Mouse (Mus musculus) cerebellum, adult 2 months (tissue): ENCODE measurements at regions not wholly inside any gene's neighbourhood (a gene's known extent, or its start where the extent isn't known, plus 50 kb on each side); places are given as distances from the start of the nearest gene placed in this dataset.

Experiments
- DNase-seq, 2 experiments: peaks; one replicate each; pipeline ENCODE4 v3.0.0; 2021
- H3K27ac ChIP-seq: fragments of 200-500 bp; 2 replicates; pipeline ENCODE4 v1.5.1; 2012; ENCODE audit warnings: low read length, control low read depth, inconsistent platforms; ENCODE audit not compliant: insufficient read depth
- H3K27me3 ChIP-seq: fragments of 200-500 bp; 2 replicates; pipeline ENCODE4 v1.6.1; 2012; ENCODE audit warnings: inconsistent platforms, mild to moderate bottlenecking, low read length, moderate library complexity; ENCODE audit not compliant: control insufficient read depth, insufficient read depth
- H3K4me1 ChIP-seq: fragments of 200-500 bp; 2 replicates; pipeline ENCODE4 v1.6.1; 2011; ENCODE audit warnings: low read length; ENCODE audit not compliant: control insufficient read depth, insufficient read depth
- H3K4me3 ChIP-seq: fragments of 200-500 bp; replicated peaks from 2 replicates; pipeline ENCODE3; 2011; ENCODE audit warnings: mild to moderate bottlenecking, low read depth, low read length, control low read depth; ENCODE audit not compliant: insufficient read depth
- CTCF ChIP-seq: fragments of 200-500 bp; IDR thresholded peaks from 2 replicates; pipeline ENCODE4 v1.5.1; 2011; ENCODE audit warnings: low read depth, mild to moderate bottlenecking, control low read depth, low read length, moderate library complexity, borderline replicate concordance; ENCODE audit not compliant: insufficient read depth
- POLR2A ChIP-seq: fragments of 200-500 bp; IDR thresholded peaks from 2 replicates; pipeline ENCODE4 v1.6.1; 2011; ENCODE audit warnings: low read length, control low read depth, borderline replicate concordance; ENCODE audit not compliant: insufficient read depth
- WGBS: fragments of 180-500 bp; shearing (Covaris S2); methylation state at CpG from one replicate; pipeline ENCODE4 v1.1.7; 2018; 5-methylcytosine and 5-hydroxymethylcytosine counted together

DNA sequence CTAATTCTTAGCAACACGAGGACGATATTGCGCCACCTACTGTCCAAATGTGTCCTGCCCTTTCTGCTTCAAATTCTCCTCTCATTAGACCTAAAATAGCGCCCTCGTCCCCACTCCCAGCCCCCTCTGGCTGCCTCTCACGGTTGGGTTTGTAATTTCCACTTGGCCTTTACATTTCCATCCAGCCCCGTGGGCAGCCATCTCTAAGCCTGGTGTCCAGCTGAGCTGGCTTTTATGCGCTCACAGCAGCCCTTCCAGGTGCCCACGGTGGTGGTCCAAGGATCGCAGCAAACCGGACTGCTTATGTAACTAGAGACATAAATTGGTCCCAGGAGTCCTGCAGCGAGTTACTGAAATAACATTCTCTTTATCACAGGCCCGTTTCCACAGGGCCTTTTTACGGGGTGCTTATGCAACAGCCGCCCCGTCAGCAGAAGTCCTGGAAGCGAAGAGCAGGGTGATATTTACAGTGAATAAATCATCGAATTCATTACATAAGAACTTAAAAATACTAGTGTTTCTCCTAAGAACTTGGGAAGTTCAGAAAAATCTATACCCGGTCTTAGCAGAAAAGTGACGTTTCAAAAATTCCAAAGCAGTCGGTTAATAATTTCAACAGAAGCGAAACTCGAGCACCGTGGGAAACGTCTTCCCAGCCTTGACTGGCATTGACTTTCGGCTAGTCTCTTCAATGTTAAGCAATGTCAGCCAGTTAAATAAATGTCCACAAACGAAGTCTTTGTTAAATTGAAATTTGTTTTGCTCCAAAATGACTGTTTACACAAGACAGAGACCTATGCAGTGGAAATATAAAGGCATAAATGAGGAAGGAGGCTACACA is 57.3 kb upstream of the Cpsf6 start:
- Histone ChIP-seq H3K27ac (no peak overlapping the region), H3K4me3 (no peak overlapping the region), H3K4me1 (peaks cover 2% of the 10 kb centered on the region; the same call in 1 of the 2 replicates), H3K27me3 (no peaks in the 10 kb centered on the region)
- TF ChIP-seq POLR2A (no peak), CTCF (peak; percentile 48; the same call in 1 of the 2 replicates)
- WGBS = 48% methylated on average over 27 of the region's 27 CpGs
- DNase-seq = peak; percentile 25 to 46

DNA sequence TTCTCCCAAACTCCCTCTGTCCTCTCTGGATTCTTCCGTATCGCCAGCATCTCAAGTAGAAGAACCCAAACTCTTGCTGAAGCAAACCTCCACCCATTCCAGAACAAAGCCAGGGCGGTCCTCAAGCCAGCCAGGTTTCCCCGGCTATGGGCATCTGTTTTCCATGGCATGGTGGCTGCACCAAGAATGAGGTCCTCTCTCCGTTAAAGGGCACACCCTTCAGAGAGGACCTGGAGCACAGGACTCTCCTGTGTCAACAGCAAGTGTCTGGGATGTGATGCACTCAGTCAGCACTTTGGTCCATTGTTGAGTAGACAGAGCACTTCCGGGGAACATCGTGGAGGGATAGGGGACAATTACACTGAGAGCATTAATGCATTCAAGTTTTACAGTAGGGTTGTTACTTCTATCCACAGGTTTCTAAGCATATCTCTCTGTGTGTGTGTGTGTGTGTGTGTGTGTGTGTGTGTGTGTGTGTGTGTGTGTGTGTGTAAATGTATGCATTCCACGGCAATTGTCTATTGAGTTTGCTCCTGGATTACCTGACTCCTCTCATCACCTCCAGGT is 56.6 kb upstream of the Cpsf6 start:
- H3K4me3 ChIP-seq = no peak overlapping the region
- H3K27me3 ChIP-seq = no peaks in the 10 kb centered on the region
- 64% methylated on average over 8 of the region's 8 CpGs for WGBS
- no peak for TF ChIP-seq POLR2A
- no peak for TF ChIP-seq CTCF
- no peak overlapping the region for H3K27ac ChIP-seq
- peaks cover 2% of the 10 kb centered on the region; the same call in 1 of the 2 replicates for H3K4me1 ChIP-seq
- no peak for DNase-seq

DNA sequence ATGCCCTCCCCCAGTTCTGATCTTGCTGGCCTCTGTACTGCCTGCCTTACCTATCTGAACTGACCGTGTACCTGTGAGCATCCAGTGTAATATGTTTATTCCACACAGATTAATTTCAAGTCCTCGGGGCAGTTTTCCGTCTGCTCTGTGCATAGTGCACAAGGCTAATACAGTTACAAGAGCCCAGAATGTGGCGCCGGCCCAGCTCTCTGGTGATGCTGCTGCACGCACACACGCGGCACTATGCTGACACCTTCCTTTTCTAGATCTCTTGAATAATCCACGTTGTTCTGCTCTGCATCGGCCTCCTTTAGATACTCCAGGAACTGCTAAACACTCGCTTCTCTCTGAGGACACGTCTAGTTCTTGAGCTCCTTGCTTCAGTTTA is 55.9 kb upstream of the Cpsf6 start:
- H3K4me3 ChIP-seq = peak overlapping the region; percentile 51
- no peaks in the 10 kb centered on the region for H3K27me3 ChIP-seq
- TF ChIP-seq POLR2A (no peak), CTCF (no peak)
- DNase-seq = no peak
- peaks cover 2% of the 10 kb centered on the region; the same call in 1 of the 2 replicates for H3K4me1 ChIP-seq
- 44% methylated on average over 12 of the region's 12 CpGs for WGBS
- H3K27ac ChIP-seq = no peak overlapping the region

DNA sequence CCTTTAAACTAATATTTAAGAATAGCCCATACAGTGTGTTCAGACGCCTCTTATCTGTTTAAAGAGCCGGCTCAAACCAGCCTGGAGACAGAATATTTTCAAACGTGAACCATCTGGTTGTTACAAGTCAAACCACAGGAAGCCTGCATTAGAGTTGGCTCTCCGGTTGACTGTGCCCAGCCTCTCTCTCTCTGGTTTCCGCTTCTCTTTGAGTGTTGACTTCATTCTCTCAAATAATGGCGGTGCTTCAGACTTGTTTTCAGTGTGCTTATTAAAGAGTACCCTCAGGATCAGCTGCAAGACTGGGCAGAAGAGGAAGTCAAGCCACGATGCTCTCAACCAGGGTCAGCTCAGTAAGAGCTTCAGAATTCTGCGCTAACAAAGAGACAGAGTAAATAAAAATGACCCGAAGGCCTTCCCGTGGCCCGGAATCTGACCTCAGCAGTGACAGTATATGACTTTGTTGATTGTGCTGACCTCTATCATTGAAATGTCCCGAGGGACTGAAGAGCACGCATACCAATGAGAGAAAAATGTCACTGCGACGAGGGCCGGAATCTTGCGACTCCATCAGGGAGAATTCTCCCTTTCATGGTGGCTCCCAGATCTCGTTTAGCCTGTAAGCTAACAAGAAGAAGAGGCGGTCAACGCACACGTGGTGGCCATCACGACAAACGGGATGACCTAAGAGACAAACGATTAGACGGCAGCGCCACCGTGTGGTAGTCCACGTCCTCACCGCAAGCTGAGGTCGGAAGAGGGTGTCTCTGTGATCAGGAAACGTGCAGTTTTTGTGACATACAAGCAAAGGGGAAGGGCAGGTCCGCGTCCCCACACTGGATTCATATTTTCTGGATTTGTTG is 55.3 kb upstream of the Cpsf6 start:
- no peak overlapping the region for H3K27ac ChIP-seq

DNA sequence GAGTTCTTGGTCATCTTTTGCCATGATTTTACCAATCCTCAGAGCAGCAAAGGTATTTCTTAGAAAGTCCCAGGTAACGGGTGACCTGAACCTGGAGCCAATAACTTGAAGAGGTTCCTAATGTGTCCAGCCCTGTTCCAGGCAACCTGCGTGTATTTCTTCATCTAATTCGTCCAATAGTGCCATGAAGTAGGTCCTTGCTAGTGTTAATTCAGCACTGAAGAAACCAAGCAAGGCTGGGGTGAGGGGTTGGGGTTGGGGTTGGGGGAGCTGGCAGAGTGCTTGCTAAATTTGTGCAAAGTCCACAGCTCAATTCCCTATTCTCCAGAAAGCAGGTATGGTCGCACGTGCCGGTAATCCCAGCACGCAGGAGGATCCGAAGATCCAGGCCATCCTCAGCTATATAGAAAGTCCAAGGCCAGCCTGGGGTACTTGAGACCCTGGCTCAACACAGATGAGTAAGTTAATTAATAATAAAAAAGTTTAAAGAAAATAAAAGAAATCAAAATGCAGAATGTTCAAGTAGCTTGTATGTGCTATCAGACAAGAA is 54.6 kb upstream of the Cpsf6 start:
- H3K27ac ChIP-seq = no peak overlapping the region
- TF ChIP-seq POLR2A (no peak), CTCF (no peak)
- no peak for DNase-seq
- no peaks in the 10 kb centered on the region for H3K27me3 ChIP-seq
- WGBS = 98% methylated on average over 8 of the region's 8 CpGs
- H3K4me1 ChIP-seq = peaks cover 2% of the 10 kb centered on the region; the same call in 1 of the 2 replicates
- no peak overlapping the region for H3K4me3 ChIP-seq

More for the DNA sequence above, 55.3 kb upstream of the Cpsf6 start:
- TF ChIP-seq CTCF (peak; percentile 95), POLR2A (no peak)
- 14% methylated on average over 33 of the region's 33 CpGs for WGBS
- Histone ChIP-seq H3K27me3 (no peaks in the 10 kb centered on the region), H3K4me3 (peak overlapping the region; percentile 51), H3K4me1 (peaks cover 2% of the 10 kb centered on the region; the same call in 1 of the 2 replicates)
- peak; percentile 82 to 91 for DNase-seq

DNA sequence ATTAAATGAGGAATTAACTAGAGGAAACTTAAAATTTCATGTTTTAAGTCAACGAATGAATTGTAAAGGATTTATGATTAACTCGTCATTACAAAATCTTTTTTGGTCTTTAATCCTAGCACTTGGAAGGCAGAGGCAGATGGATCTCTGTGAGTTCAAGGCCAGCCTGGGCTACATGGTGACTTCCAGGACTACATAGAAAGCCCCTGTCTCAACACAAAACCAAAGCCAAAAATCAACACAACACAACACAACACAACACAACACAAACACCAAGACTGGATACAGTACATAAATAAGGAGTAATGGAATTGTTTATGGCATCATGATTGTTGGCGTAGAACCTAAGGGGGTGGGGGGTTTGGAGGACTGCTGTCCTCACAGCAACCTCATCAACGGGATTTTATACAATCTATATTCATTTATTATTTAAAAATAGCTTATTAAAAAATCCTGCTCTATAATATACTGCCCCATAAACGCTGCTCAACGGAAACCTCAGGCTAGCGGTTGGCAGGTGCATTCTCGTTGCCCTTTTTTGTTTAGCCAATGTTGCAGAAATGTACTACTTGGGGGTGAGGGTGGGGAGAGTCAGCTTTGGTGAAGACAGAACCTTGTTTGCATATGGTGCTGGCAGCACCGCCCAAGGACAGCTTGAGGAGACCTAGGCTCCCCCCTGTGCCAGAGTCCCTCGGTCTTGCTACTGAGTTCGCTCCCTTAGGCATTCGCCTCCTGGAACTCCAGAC is 53.9 kb upstream of the Cpsf6 start:
- DNase-seq = no peak
- Histone ChIP-seq H3K4me1 (peaks cover 2% of the 10 kb centered on the region; the same call in 1 of the 2 replicates), H3K27me3 (no peaks in the 10 kb centered on the region), H3K4me3 (no peak overlapping the region), H3K27ac (no peak overlapping the region)
- TF ChIP-seq CTCF = no peak
- TF ChIP-seq POLR2A = no peak
- WGBS = 95% methylated on average over 12 of the region's 12 CpGs

DNA sequence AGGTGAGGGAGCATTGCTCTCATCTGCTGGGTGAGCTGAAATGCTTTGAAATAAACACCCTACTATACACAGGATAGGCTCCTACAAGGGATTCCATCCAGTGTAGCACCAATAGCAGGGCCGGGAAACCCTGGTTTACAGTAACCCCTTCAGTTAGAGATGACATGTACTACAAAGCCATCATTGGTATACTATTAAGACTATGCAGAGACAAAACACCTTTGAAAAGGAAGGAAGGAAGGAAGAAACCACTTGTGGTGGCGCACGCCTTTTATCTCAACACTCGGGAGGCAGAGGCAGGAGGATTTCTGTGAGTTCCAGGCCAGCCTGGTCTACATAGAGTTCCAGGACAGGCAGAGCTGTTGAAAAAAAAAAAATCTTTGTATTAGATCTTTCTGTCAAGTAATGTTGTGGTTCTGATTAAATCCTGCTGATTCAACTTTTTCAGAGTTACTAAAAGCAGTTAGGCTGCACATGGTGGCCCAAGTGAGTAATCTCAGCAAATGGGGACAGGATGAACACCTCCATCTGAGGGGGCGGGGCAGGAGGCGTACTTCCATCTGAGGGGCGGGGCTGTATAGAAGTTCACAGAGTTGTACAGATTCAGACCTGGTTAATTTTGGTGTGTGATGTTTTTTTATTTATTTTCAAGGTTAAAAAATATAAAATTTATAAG is 53.2 kb upstream of the Cpsf6 start:
- Histone ChIP-seq H3K4me1 (peaks cover 2% of the 10 kb centered on the region; the same call in 1 of the 2 replicates), H3K4me3 (no peak overlapping the region), H3K27ac (no peak overlapping the region), H3K27me3 (no peaks in the 10 kb centered on the region)
- 96% methylated on average over 7 of the region's 7 CpGs for WGBS
- no peak for DNase-seq
- TF ChIP-seq CTCF = no peak
- TF ChIP-seq POLR2A = no peak
